Mouse (Mus musculus) layer of hippocampus, adult 6 months (tissue): ENCODE results near the gene Yjefn3. TPM values are rescaled to one million over a fixed set of nuclear protein-coding genes. Genes with fewer than 3 reads are reported as not detected.

Experiments
- long read RNA-seq, 2 experiments: library from polyadenylated mRNA; unstranded; transcript quantifications; one replicate each; pipeline ENCODE4 v2.0.0; 2019 to 2020
- polyA plus RNA-seq: library from polyadenylated mRNA; unstranded; fragments of <200 nt; fragmentation: Nextera tagmentation; gene quantifications from 2 replicates; pipeline ENCODE4 v1.2.3, GENCODE M21; 2021

Gene Yjefn3
- polyA plus RNA-seq = 68.6 and 74.2 TPM in 2 replicates
- long read RNA-seq, experiment 1, transcript Yjefn3-202 (6 exons, 785 nt) = major isoform, 6 of 109 reads
- long read RNA-seq, experiment 1, partial matches to known transcripts = 7 of 109 reads
- long read RNA-seq, experiment 1, other reads (novel, unspliced or antisense) = 96 of 109 reads
- long read RNA-seq, experiment 2, partial matches to known transcripts = 5 of 33 reads
- long read RNA-seq, experiment 2, other reads (novel, unspliced or antisense) = 26 of 33 reads

GRCm38 (mm10) chr8:69902163-69903062, at the start of gene Yjefn3, which contains the start of the genes Tssk6 and Ndufa13:
Gene Yjefn3 (minus strand): TSS chr8:69902712.
Gene Tssk6 (plus strand): TSS chr8:69902184.
Gene Ndufa13 (minus strand): TSS chr8:69902558.

GRCm38 (mm10) chr8:69887289-69888243, 14.9 kb downstream of the Yjefn3 start, which contains the start of gene Cilp2:
Gene Cilp2 (minus strand): TSS chr8:69887687.

Other genes with a start within 250 kb of the Yjefn3 start
- gene Zfp964, start 248.2 kb downstream of the Yjefn3 start, polyA plus RNA-seq = 1.5 and 1.6 TPM in 2 replicates
- 12.4 and 14.6 TPM in 2 replicates for gene Zfp869, start 192.0 kb downstream of the Yjefn3 start, polyA plus RNA-seq
- gene Zfp963, start 152.7 kb downstream of the Yjefn3 start, polyA plus RNA-seq = 4.1 TPM in 2 replicates
- gene Gm20422, start 127.8 kb downstream of the Yjefn3 start, polyA plus RNA-seq = 0.82 TPM in 1 of 2 replicates, not detected in the other
- 16.9 and 19.4 TPM in 2 replicates for gene Atp13a1, start 111.5 kb downstream of the Yjefn3 start, polyA plus RNA-seq
- 3.4 TPM in 2 replicates for gene Zfp866, start 111.5 kb downstream of the Yjefn3 start, polyA plus RNA-seq
- gene Gmip, start 94.0 kb downstream of the Yjefn3 start, polyA plus RNA-seq = 1.8 TPM in 2 replicates
- 0.13 TPM in 2 replicates for gene Lpar2, start 80.3 kb downstream of the Yjefn3 start, polyA plus RNA-seq
- 61.0 and 76.0 TPM in 2 replicates for gene Pbx4, start 70.2 kb downstream of the Yjefn3 start, polyA plus RNA-seq
- 0.59 and 0.89 TPM in 2 replicates for gene Cilp2, start 15.0 kb downstream of the Yjefn3 start, polyA plus RNA-seq
- gene Tssk6, start 528 bp downstream of the Yjefn3 start, polyA plus RNA-seq = 1.1 TPM in 2 replicates
- 798 and 871 TPM in 2 replicates for gene Ndufa13, start 154 bp downstream of the Yjefn3 start, polyA plus RNA-seq
- 7.5 and 9.1 TPM in 2 replicates for gene Gatad2a, start 93.7 kb upstream of the Yjefn3 start, polyA plus RNA-seq
- gene Mau2, start 140.0 kb upstream of the Yjefn3 start, polyA plus RNA-seq = 24.0 and 25.3 TPM in 2 replicates
- 30.2 and 31.7 TPM in 2 replicates for gene Sugp1, start 140.1 kb upstream of the Yjefn3 start, polyA plus RNA-seq
- gene Tm6sf2, start 170.2 kb upstream of the Yjefn3 start, polyA plus RNA-seq = 0.40 and 0.64 TPM in 2 replicates
- 51.3 and 58.1 TPM in 2 replicates for gene Hapln4, start 180.7 kb upstream of the Yjefn3 start, polyA plus RNA-seq
- gene Ncan, start 218.2 kb upstream of the Yjefn3 start, polyA plus RNA-seq = 121 and 139 TPM in 2 replicates
- 40.4 and 41.6 TPM in 2 replicates for gene Nr2c2ap, start 228.6 kb upstream of the Yjefn3 start, polyA plus RNA-seq
- 13.6 and 15.3 TPM in 2 replicates for gene Rfxank, start 236.4 kb upstream of the Yjefn3 start, polyA plus RNA-seq
- 101 and 107 TPM in 2 replicates for gene Borcs8, start 236.8 kb upstream of the Yjefn3 start, polyA plus RNA-seq
- 0.30 and 0.31 TPM in 2 replicates for gene Mef2b, start 237.0 kb upstream of the Yjefn3 start, polyA plus RNA-seq